Mouse (Mus musculus): ENCODE results near the gene Aoc1. TPM values are rescaled to one million over a fixed set of nuclear protein-coding genes. Genes with fewer than 3 reads are reported as not detected.
A peak's percentile ranks its signal among the peaks of the same experiment; 100 is the strongest.

Aoc1 gene
- polyA plus RNA-seq, 1 experiment from 2014 or later, result not detected

DNA sequence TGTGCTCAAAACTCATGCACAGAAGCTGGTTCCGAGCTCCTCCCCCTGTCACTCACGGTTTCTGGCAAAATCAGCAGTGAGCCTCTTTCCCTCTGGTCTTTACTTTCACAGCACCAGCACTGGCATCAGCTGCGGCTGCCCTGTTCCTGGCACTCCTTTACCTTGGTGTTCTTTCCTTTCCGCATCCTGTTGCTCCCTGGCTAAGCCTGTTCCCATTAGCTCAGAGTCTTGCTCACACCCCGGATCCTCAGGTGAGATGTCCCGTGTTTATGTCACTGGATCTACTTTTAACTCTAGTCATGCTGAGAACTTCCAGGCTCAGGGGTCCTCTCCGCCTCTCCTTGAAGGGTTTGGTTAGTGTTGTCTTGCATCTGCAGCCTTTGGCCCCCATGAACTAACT is 35.2 kb upstream of the Aoc1 start:
- Histone ChIP-seq H3K36me3 (ENCODE audit: control insufficient read depth, insufficient read depth, low read length) (peaks cover 16% of the 10 kb centered on the region), H3K4me3 (ENCODE audit: low read length) (no peak overlapping the region), H3K9ac (ENCODE audit: low read depth, low read length) (no peak overlapping the region), H3K4me2 (ENCODE audit: low read length) (no peak overlapping the region), H3K27me3 (replicated peaks; ENCODE audit: control insufficient read depth, insufficient read depth, low read length) (no peaks in the 10 kb centered on the region), H3K27ac (ENCODE audit: low read depth, low read length) (no peak overlapping the region), H3K9me3 (ENCODE audit: control insufficient read depth, low read length) (no peaks in the 10 kb centered on the region), H3K4me1 (ENCODE audit: control insufficient read depth, insufficient read depth, low read depth, low read length) (peaks cover 23% of the 10 kb centered on the region)
- ATAC-seq, result no peak
- 91% methylated on average over 7 of the region's 7 CpGs for WGBS

DNA sequence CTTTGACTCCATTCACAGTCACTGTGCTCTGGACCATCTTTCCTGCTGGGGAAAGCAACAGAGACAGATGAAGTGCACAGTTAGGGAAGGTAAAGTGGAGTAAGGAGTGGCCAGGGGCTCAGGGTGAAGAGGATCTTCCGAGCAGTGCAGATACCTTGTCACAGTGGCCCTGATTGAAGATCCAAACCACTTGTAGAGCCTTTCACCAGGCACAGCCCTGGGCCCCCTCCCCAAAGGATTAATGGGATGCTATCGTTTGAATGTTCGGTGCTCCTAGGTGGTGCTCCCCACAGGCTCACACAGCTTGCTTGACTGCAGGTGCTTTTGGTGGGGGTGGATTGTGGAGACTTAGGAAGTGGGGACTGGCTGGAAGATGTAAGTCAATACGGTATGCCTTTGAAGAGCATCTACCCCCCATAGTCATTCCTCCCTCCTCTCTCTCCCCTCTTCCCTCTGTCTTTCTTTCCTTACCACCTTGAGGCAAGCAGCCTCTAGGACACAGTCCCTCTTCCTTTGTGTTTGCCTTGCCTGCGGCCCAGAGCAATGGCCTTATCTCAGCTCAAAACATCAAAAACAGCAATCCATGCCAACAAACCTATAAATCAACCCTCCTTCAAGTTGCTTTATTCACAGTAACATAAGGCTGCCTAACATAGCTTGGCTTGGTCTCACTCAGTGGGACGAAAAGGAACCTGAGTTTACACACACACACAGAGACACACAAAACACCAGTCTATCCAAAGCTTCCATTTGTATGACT is 34.2 kb upstream of the Aoc1 start:
- peaks cover 23% of the 10 kb centered on the region for H3K4me1 ChIP-seq (ENCODE audit: control insufficient read depth, insufficient read depth, low read depth, low read length)
- H3K4me3 ChIP-seq (ENCODE audit: low read length), result no peak overlapping the region
- H3K9ac ChIP-seq (ENCODE audit: low read depth, low read length), result no peak overlapping the region
- no peak overlapping the region for H3K27ac ChIP-seq (ENCODE audit: low read depth, low read length)
- ATAC-seq, result no peak
- H3K9me3 ChIP-seq (ENCODE audit: control insufficient read depth, low read length), result no peaks in the 10 kb centered on the region
- H3K4me2 ChIP-seq (ENCODE audit: low read length), result no peak overlapping the region; the same call in 1 of the 2 replicates
- H3K36me3 ChIP-seq (ENCODE audit: control insufficient read depth, insufficient read depth, low read length), result peaks cover 13% of the 10 kb centered on the region
- H3K27me3 ChIP-seq (replicated peaks; ENCODE audit: control insufficient read depth, insufficient read depth, low read length), result no peaks in the 10 kb centered on the region
- WGBS, result 76% methylated on average over 6 of the region's 6 CpGs

DNA sequence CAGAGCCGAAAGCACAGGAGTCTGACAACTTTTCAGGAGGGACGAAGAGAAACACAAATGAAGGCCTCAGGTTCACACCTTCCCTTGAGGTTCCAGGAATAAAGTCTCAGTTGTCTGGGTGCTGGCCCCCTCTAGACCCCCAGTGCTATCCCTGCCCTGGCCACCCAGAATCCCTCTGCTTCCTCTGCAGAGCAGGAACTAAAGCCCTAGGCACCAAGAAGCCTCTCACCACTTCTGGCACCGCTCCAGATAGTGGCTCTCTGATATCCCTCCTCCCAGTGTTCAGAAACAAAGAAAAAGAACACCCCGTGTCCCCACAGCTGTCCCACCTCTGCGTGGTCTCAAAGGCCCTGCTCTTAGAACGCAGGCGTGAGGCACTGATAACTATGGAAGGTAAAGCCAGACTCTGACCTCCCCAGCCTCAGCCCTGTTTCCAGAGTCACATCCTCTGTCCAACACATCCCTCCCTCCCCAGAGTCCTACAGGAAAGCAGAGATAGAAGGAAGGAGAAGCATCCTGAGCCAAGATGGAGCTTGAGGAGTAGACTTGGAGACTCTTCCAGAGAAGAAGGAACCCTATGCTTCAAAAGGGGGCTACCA is 32.2 kb upstream of the Aoc1 start, which contains the start of gene Tmem176a:
Tmem176a (plus strand) TSS at position 549 of the 599 bp plus-strand sequence.
- peak within 1 kb of the TSS; percentile 81 for H3K27ac ChIP-seq (ENCODE audit: low read depth, low read length)
- H3K4me2 ChIP-seq (ENCODE audit: low read length), result peak within 1 kb of the TSS; percentile 59
- ATAC-seq, result peak; percentile 22
- peaks cover 23% of the 10 kb centered on the region for H3K4me1 ChIP-seq (ENCODE audit: control insufficient read depth, insufficient read depth, low read depth, low read length)
- 20% methylated on average over 7 of the region's 7 CpGs for WGBS
- no peaks in the 10 kb centered on the region for H3K27me3 ChIP-seq (replicated peaks; ENCODE audit: control insufficient read depth, insufficient read depth, low read length)
- H3K9ac ChIP-seq (ENCODE audit: low read depth, low read length), result peak within 1 kb of the TSS; percentile 61
- no peaks in the 10 kb centered on the region for H3K9me3 ChIP-seq (ENCODE audit: control insufficient read depth, low read length)
- peak within 1 kb of the TSS; percentile 44 for H3K4me3 ChIP-seq (ENCODE audit: low read length)
- no peaks in the 10 kb centered on the region for H3K36me3 ChIP-seq (ENCODE audit: control insufficient read depth, insufficient read depth, low read length)

DNA sequence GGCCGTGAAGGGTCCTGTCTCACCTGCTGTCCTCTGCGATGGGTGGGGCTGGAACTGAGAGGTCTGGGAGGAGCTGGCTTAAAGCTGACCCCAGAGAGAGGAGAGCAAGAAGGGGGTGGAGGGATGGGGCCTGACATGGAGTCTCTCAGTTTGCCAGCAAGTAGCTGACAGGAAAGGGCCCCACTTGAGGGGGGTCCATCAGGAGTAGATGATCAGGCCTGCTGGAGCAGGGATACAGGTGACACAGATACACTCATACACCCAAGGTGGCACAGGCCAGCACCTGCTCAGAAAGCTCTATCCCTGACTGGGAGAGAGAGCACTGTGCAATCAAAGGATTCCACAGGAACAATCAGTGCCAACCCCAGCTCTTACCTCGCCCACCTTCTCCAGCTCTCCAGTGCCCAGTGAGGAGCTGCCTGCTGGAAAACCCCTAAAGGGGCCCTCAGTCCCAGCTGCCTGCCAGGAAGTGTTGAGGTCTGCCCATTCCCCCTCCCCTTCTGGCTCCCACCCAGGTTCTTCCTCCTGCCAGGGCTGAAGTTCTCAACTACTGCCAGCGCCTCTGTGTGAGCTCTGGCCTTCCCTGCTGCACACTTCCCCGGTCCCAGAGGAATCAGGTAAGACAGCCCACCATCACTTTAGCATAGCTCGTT is 31.6 kb upstream of the Aoc1 start, which contains the start of gene Tmem176b:
Tmem176b (minus strand) TSS at position 524 of the 653 bp plus-strand sequence.
- H3K9ac ChIP-seq (ENCODE audit: low read depth, low read length), result peak within 1 kb of the TSS; percentile 61
- H3K9me3 ChIP-seq (ENCODE audit: control insufficient read depth, low read length), result no peaks in the 10 kb centered on the region
- peaks cover 23% of the 10 kb centered on the region for H3K4me1 ChIP-seq (ENCODE audit: control insufficient read depth, insufficient read depth, low read depth, low read length)
- WGBS, result 9% methylated on average over 6 of the region's 6 CpGs
- H3K4me3 ChIP-seq (ENCODE audit: low read length), result peak within 1 kb of the TSS; percentile 44
- H3K27me3 ChIP-seq (replicated peaks; ENCODE audit: control insufficient read depth, insufficient read depth, low read length), result no peaks in the 10 kb centered on the region
- peak; percentile 94 for ATAC-seq
- no peaks in the 10 kb centered on the region for H3K36me3 ChIP-seq (ENCODE audit: control insufficient read depth, insufficient read depth, low read length)
- peak within 1 kb of the TSS; percentile 81 for H3K27ac ChIP-seq (ENCODE audit: low read depth, low read length)
- H3K4me2 ChIP-seq (ENCODE audit: low read length), result peak within 1 kb of the TSS; percentile 59

DNA sequence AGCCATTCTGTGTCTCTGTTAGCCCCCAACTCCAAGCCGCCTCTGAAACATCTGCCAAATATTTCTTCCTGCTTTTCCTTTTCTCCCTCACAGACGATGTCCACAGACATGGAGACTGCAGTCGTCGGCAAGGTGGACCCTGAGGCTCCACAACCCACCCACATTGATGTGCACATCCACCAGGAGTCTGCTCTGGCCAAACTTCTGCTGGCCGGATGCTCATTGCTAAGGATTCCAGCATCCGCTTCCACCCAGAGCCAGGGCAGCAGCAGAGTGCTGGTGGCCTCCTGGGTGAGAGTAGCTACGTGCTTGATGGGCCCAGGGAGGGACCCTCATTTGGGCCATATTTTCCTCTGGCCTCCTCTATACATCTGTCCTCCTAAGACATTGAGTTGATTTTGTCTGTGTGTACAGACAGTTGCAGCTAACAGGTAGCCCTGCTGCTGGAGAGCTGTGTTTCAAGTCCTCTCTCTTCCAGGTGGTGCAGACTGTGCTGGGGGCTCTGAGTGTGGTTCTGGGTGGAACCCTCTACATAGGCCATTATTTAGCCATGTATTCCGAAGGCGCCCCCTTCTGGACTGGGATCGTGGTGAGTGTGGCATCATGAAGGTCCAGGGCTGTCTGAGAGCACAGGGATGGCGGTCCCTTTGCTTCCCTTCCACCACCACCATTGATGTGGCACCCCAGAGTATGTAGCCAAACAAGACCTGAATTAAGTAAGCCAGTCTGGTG is 30.4 kb upstream of the Aoc1 start:
- Histone ChIP-seq H3K4me3 (ENCODE audit: low read length) (no peak overlapping the region; the same call in 1 of the 2 replicates), H3K27ac (ENCODE audit: low read depth, low read length) (no peak overlapping the region), H3K9me3 (ENCODE audit: control insufficient read depth, low read length) (no peaks in the 10 kb centered on the region), H3K4me2 (ENCODE audit: low read length) (peak overlapping the region; percentile 59), H3K9ac (ENCODE audit: low read depth, low read length) (no peak overlapping the region; the same call in 1 of the 2 replicates), H3K36me3 (ENCODE audit: control insufficient read depth, insufficient read depth, low read length) (no peaks in the 10 kb centered on the region), H3K27me3 (replicated peaks; ENCODE audit: control insufficient read depth, insufficient read depth, low read length) (no peaks in the 10 kb centered on the region), H3K4me1 (ENCODE audit: control insufficient read depth, insufficient read depth, low read depth, low read length) (peaks cover 23% of the 10 kb centered on the region)
- no peak for ATAC-seq
- WGBS, result 73% methylated on average over 11 of the region's 11 CpGs

DNA sequence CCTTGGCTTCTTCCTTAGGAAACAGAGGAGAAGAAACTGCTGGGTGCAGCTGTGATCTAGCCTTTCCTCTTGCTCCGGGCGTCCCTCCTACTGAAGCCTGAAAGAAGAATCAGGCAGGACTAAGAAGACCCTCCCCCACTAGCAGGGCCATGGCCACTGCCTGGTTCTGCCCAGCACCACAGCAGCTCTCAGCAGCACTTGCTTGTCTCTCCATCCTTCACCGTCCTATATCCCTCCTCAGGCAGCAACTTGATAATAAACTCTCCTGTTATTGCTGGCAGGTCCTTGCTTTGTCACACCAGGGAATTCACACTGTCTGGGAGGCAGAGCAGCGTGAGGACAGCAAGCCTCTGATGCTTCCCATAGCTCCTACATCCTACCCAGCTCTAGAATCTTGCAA is 27.6 kb upstream of the Aoc1 start:
- no peaks in the 10 kb centered on the region for H3K27me3 ChIP-seq (replicated peaks; ENCODE audit: control insufficient read depth, insufficient read depth, low read length)
- H3K9me3 ChIP-seq (ENCODE audit: control insufficient read depth, low read length), result no peaks in the 10 kb centered on the region
- H3K4me3 ChIP-seq (ENCODE audit: low read length), result no peak overlapping the region
- no peak overlapping the region for H3K9ac ChIP-seq (ENCODE audit: low read depth, low read length)
- H3K27ac ChIP-seq (ENCODE audit: low read depth, low read length), result no peak overlapping the region
- H3K4me1 ChIP-seq (ENCODE audit: control insufficient read depth, insufficient read depth, low read depth, low read length), result peaks cover 20% of the 10 kb centered on the region
- no peak for ATAC-seq
- H3K4me2 ChIP-seq (ENCODE audit: low read length), result no peak overlapping the region
- WGBS, result 65% methylated on average over 4 of the region's 4 CpGs
- no peaks in the 10 kb centered on the region for H3K36me3 ChIP-seq (ENCODE audit: control insufficient read depth, insufficient read depth, low read length)

DNA sequence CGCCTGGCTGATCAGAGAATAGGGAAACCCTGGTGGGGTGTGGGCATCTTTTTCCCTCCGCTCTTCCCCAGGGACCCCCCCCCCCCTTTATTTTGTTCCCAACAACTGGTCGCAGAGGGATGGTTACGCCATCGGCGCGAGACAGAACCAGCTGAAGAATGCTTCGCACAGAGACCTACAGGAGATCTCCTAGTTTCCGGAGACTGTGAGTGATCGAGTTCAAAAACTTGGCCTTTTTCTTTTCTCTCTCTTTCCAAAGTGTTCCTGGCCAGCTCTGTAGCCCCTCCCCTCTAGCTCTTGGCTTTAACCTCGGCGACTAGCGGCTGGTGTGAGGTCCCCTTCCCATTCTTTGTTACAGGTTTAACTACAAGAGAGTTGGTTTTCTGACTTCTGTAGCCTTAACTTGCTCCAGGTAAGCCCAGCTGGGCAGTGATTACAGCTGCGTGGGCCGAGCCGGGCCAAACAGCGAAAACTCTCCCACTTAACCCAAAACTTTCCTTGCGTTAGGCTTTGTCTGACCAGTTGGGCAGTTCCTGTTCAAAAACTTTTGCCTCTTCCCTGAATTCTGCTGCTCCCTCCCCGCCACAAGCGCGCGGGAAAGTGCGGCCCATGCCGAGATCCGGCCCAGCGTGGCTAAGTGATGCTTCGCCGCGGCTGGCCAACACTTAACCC is 20.7 kb upstream of the Aoc1 start:
- H3K9ac ChIP-seq (ENCODE audit: low read depth, low read length), result no peak overlapping the region
- H3K9me3 ChIP-seq (ENCODE audit: control insufficient read depth, low read length), result no peaks in the 10 kb centered on the region
- H3K4me1 ChIP-seq (ENCODE audit: control insufficient read depth, insufficient read depth, low read depth, low read length), result no peaks in the 10 kb centered on the region; the same call in 1 of the 2 replicates
- WGBS, result 0% methylated on average over 28 of the region's 29 CpGs
- H3K4me2 ChIP-seq (ENCODE audit: low read length), result peak overlapping the region; percentile 55
- no peaks in the 10 kb centered on the region for H3K36me3 ChIP-seq (ENCODE audit: control insufficient read depth, insufficient read depth, low read length)
- ATAC-seq, result peak; percentile 58
- H3K4me3 ChIP-seq (ENCODE audit: low read length), result peak overlapping the region; percentile 32
- no peak overlapping the region for H3K27ac ChIP-seq (ENCODE audit: low read depth, low read length)
- H3K27me3 ChIP-seq (replicated peaks; ENCODE audit: control insufficient read depth, insufficient read depth, low read length), result no peaks in the 10 kb centered on the region

DNA sequence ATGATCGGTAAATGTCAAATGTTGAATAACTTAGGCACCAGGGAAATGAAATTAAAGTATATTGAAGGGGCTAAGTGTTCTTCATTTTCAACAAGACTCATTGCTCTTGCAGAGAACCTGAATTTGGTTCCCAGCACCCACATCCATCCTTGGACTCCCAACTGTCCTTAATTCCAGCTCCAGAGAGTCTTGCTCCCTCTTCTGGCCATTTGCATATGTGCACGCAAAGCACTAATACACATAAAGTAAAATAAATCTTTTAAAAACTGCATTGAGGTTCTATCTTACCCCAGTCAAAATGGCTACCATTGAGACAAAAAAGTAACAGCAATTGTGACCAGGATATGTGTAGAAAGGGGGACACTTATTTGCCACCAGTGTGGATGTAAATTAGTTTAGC is 18.5 kb upstream of the Aoc1 start:
- H3K27ac ChIP-seq (ENCODE audit: low read depth, low read length), result no peak overlapping the region
- H3K27me3 ChIP-seq (replicated peaks; ENCODE audit: control insufficient read depth, insufficient read depth, low read length), result no peaks in the 10 kb centered on the region
- no peak overlapping the region for H3K4me2 ChIP-seq (ENCODE audit: low read length)
- no peaks in the 10 kb centered on the region for H3K36me3 ChIP-seq (ENCODE audit: control insufficient read depth, insufficient read depth, low read length)
- H3K9me3 ChIP-seq (ENCODE audit: control insufficient read depth, low read length), result no peaks in the 10 kb centered on the region
- WGBS, result 99% methylated on average over 2 of the region's 2 CpGs
- no peak overlapping the region for H3K4me3 ChIP-seq (ENCODE audit: low read length)
- no peaks in the 10 kb centered on the region; the same call in 1 of the 2 replicates for H3K4me1 ChIP-seq (ENCODE audit: control insufficient read depth, insufficient read depth, low read depth, low read length)
- H3K9ac ChIP-seq (ENCODE audit: low read depth, low read length), result no peak overlapping the region
- ATAC-seq, result no peak
